Mouse (Mus musculus) adrenal gland, adult 2 months (tissue): Measurements from ENCODE around the gene Samd1. TPM values are rescaled to one million over a fixed set of nuclear protein-coding genes. Genes with fewer than 3 reads are reported as not detected.

ENCODE experiments used
- DNase-seq: peaks from one replicate; pipeline ENCODE4 v3.0.0; 2021
- polyA plus RNA-seq: library from polyadenylated mRNA; depleted of rRNA; stranded (reverse); fragments of >200 nt; gene quantifications from 2 replicates; pipeline ENCODE4 v1.2.3, GENCODE M21; 2012
- total RNA-seq, 2 experiments: library from RNA; stranded (reverse); gene quantifications; 2 replicates each; pipeline ENCODE4 v1.2.3; 2021

The Samd1 gene
- total and polyA plus RNA-seq, 3 experiments: 27.1 to 45.3 (median 37.6) TPM

DNA sequence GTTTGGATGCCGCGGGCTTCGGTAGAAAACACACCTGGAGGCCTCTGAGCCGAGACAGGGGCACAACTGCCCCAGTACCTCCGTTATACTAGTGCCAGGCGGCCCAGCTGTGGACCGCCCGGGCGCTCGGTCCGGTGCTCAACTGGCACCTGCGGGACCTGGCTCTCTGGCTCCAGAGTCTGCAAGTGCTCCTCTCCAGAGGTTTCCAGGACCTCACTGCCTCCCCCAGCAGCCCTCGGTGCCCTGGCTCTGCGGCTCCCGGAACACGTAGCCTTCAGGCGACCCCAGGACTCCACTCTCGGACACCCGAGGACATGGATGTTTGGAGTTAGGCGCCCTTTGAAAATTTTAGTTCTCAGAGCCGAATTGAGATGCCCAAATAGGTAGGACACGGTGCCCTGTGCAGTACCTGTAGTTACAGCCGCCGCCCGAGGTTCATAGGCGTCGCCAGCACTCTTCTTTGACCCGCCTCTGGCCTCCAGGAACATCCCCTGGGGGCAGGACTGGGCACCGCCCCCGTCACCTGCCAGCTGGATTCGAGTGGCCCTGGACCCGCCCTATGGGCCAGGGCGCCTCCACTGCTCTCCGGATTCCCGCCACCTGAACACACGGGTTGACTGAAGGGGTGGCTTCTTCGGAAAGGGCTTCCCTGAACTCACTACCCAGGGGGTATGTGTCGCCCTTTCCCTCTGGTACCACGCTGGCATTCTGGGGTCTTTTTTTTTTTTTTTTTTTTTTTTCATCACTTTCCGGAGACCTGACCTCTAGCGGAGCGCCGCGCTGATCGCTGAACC is 14.4 kb downstream of the Samd1 start, which contains the start of gene 2210011C24Rik:
Gene 2210011C24Rik, minus strand, starts transcription at position 467 of the 794 bp plus-strand sequence.
- DNase-seq: no peak

GRCm38 (mm10) chr8:84012499-84013165 is 15.2 kb downstream of the Samd1 start:
- no peak for DNase-seq

GRCm38 (mm10) chr8:84015833-84016232 is 18.4 kb downstream of the Samd1 start:
- DNase-seq: no peak

GRCm38 (mm10) chr8:84019738-84020137 is 22.3 kb downstream of the Samd1 start:
- no peak for DNase-seq

- DNase-seq: no peak
These were observed 23.6 kb downstream of the Samd1 start, which contains the start of gene Palm3 for GRCm38 (mm10) chr8:84021096-84021495. Palm3 (plus strand) TSS chr8:84021471.

- no peak for DNase-seq
These were observed 24.1 kb downstream of the Samd1 start for GRCm38 (mm10) chr8:84021569-84021968.

DNA sequence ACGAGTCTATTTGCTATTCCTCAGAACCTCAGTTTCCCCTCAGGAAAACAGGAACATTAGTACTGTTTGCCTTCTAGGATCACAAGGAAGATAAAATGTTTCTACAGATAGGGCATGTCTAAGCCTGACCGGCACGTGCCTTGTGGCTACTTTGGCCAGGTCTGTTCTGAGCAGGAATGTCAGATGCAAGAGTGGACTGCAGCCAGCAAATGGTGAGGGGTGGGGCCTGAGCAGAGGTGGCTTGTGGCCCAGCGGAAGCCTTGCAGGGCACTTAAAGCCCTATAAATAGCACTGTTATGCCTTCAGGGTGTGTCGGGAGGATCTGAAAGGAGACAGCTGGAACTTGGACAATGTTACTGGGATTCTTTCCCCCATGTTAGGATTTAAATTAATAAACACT is 25.6 kb downstream of the Samd1 start:
- no peak for DNase-seq

- DNase-seq: no peak
These were observed 26.2 kb downstream of the Samd1 start for GRCm38 (mm10) chr8:84023631-84024030.

GRCm38 (mm10) chr8:84024171-84024570 is 26.7 kb downstream of the Samd1 start:
- DNase-seq: no peak

- peak; percentile 71 for DNase-seq
These were observed 28.4 kb downstream of the Samd1 start for GRCm38 (mm10) chr8:84025863-84026262.

DNA sequence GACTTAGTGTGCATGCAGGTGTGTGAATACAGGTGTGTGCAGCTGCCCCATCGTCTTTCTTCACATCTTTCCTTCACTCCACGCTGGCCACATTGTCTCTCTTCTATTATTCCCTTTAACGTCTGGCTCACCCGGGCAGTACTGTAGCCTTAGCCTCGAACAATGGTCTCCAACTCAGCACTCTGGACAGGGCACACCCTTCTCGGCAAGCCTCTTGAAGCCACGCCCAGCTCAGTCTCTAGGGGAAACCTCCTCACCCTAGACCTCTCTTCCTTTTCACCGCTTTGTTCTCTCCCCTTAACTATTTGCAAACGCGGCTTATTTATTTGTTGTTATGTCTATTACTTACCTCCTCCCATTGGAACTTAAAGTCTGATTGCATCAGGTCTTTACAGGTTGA is 30.0 kb downstream of the Samd1 start:
- DNase-seq: no peak

- no peak for DNase-seq
These were observed 31.8 kb downstream of the Samd1 start for GRCm38 (mm10) chr8:84029272-84029671.

DNA sequence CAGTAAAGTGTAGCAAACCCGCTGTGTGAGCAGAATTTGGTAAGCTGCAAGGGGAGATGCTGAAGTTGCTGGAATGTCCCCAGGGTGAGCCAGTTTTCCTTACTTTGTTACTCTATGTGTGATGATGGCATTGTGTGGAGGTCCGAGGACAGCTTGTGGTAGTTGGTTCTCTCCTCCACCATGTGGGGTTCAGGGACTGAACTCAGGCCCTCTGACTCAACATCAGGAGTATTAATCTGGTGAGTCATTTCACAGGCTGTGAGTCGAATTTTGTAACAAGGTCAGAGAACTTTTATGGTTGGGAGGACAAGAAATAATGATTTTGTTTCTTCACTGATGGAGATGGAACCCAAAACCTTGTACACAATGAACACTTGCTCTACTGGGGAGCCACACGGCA is 35.3 kb downstream of the Samd1 start:
- DNase-seq: peak; percentile 75

GRCm38 (mm10) chr8:84038015-84038414 is 40.5 kb downstream of the Samd1 start:
- peak; percentile 80 for DNase-seq

- peak; percentile 70 for DNase-seq
These were observed 41.6 kb downstream of the Samd1 start for GRCm38 (mm10) chr8:84039050-84039449.

GRCm38 (mm10) chr8:84042066-84042947 is 44.8 kb downstream of the Samd1 start, which contains the start of gene Il27ra:
Il27ra (minus strand) TSS chr8:84042589.
- peak; percentile 76 for DNase-seq

GRCm38 (mm10) chr8:84042948-84043342 is 45.5 kb downstream of the Samd1 start:
- DNase-seq: no peak

- DNase-seq: no peak
These were observed 46.6 kb downstream of the Samd1 start for GRCm38 (mm10) chr8:84044103-84044502.

- DNase-seq: no peak
These were observed 47.4 kb downstream of the Samd1 start, which contains the start of gene Rln3 for GRCm38 (mm10) chr8:84044900-84045299. Rln3 (minus strand) TSS chr8:84045000.

DNA sequence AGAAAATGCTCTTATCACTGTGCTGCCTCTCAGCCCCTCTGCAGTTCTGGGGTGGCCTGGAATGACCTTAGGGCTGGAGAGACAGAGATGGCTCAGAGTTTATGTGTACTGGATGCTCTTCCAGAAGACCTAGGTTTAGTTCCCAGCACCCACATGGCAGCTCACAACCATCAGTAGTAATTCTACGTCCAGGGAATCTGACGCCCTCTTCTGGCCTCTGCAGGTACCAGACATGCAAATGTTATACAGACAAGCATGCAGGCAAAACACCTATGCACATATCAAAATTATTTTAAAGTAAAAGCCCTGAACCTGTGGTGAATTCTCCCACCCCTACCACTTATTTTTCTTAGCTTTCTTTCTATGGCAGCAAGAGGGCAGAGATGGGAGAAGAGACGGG is 49.0 kb downstream of the Samd1 start:
- DNase-seq: no peak

GRCm38 (mm10) chr8:84048171-84048570 is 50.7 kb downstream of the Samd1 start:
- no peak for DNase-seq
